Mouse (Mus musculus): ENCODE measurements around the gene Rbms3.

Gene Rbms3

DNA sequence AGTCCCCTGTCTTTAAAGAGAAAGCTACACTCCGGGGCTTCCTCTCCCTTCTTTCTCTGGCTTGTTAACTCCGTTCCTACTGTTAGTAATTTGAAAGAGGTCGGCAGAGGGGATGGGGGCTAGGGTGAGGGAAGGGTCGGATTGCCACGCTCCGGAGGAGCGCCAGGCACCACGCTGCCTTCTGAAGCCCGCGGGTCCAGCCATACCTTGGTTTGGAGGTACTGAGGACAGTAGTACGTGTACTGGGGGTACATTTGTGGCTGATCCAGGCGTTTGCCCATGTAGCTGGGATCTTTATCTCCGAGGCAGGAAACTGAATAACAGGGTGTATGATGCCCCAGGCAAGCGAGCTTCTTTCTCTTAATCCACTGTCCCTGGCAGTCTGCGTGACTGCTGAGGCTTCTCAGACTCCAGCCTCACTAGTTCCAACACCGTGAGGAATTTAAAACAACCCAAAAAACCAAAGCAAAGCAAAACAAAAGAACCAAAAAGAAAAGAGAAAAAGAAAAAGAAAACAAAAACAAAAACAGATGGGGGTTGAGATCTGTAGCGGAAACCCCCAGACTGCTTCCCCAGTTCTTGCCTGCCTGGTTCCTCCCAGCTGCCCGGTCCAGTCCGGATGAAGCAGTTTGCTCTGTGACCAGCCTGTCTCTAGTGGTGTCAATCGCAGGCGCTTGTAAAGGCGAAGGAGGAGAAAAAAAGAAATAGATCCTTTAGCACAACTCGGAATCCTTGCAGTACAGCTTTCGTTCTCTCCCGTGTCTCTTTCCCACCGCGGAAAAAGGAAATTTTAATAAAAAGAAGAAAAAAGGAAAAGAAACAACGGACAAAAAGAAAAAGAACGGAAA lies 378.0 kb downstream of the Rbms3 start:
- no peak for DNase-seq (ENCODE audit: low spot score)

DNA sequence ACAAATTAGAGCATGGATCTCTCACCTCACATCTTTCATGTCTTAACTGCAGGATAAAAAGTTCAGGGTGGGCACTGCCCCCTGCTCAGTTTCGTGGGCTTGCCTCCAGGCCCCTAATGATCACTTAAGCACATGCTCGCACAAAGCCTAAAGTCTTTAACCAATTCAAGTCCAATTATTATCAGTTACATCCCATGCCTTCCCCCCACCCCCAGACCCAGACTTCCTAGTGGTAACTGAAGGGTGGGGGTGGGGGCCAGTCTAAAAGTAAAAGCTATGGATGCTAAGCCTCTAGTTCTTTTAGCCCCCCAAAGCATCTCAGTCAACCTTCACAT lies 378.9 kb downstream of the Rbms3 start:
- no peak for DNase-seq (ENCODE audit: low spot score)

DNA sequence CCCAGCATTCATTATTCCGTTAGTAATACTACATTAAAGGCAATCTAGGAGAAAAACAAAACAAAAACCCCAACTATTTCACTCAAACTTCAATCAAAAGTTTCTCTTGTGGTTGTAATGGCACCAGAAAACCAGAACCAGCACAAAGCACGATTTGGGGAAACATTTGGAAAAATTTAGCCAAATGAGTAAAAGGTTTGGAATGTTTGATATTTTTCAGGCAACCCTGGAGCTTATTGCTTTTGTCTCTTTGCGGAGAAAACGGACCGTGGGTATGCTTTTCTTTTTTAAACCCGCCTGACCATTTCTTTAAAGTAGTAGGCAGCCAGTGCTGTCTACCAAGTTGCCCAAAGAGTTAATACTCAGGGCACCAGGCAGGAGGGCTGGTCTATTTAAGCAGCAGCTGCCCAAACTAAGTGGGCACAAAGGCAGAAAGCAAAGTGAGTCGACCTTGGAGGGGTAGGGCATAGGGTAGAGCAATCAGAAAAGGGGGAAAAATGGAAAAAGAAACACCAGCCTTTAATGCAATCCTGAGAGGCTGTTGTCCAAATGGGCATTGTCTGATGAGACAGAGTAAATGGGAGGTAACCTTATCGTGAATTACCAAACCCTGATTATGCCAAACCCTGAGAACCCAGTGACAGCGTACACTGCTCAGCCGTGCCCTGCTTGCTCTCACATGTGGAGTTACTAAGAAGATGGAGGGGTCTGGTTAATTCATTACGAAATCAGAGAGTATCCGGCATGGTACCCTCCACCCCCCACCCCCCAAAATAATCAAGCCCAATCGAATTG lies 379.5 kb downstream of the Rbms3 start:
- DNase-seq (ENCODE audit: low spot score), result no peak

DNA sequence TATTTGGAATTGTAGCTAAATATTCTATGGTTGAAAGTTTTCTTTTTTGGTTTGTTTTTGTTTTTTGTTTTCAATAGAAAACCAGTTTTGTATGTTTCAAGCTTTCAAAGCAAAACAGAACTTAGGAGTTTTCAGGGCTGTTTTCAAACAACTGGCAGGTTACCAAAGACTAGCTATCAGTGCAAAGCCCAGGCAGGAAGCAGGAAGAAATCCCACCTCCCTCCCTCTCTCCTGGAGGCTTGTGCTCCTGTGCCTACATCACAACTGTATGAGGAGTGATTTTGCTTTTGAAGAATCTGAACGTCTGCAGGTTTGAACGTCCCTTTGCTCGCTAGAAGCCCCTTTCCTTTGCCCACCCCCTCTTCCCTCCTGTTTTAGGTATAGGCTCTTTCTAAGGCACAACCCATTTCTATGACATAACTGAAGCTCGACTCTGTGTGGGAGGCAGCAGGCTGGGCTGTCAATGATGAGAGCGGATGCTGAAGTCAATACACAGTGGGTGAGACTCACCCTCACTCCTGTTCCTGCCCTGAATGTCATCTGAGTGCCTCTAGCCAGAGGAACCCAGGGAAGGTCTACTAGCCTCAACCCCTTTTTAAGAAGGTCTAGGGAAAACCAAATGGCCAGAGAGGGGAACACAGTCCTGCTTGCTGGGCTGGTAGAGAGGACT lies 382.3 kb downstream of the Rbms3 start:
- no peak for DNase-seq (ENCODE audit: low spot score)

DNA sequence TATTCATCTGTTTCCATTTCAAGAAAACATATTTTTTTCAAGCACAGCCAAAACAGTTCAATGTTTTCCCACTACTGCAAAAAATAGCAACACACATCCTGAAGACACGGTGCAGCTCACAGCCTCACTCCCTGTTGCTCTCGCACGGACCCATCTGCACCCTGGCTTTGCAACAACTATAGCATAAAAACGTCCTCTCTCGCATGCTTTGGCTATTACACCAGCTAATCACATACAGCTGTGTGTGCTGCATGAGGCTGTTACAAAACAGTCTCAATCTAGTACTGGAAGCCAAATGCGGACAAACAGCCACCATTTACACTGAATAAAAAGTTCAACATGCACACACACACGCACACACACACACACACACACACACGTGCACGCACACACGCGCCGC lies 383.5 kb downstream of the Rbms3 start:
- no peak for DNase-seq (ENCODE audit: low spot score)

DNA sequence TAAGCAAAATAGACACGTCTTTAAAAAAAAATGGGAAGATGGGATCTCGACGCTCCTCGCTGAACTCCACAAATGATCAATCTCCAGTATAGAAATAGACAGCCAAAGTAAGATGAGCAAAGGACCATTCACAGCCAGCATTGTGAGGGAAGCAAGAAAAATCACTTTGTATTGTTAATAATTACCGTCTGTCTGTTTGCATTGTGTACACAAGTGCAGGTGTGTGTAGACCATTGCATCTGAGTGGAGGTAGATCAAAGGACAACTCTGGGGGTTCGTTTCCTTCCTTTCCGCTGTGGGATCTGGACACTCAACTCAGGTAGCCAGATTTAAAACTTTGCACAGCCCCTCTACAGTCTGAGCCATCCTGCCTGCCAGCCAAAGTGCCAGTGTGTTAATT lies 386.3 kb downstream of the Rbms3 start:
- DNase-seq (ENCODE audit: low spot score), result no peak

DNA sequence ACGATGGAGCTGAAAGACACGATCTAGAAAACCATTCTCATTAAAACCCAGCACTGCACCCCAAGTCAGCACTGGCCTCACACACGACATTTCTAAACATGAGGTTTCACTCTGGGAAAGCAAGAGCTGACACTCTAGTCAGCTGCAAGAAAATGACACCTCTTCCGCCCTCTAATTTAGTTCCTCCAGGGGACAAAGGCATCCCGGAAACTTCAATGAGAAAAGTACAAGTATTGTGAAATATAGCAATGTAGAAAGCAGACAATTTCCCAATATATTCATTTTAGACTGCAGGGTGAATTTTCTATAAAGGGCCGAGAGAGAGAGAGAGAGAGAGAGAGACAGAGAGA lies 395.0 kb downstream of the Rbms3 start:
- no peak for DNase-seq (ENCODE audit: low spot score)

DNA sequence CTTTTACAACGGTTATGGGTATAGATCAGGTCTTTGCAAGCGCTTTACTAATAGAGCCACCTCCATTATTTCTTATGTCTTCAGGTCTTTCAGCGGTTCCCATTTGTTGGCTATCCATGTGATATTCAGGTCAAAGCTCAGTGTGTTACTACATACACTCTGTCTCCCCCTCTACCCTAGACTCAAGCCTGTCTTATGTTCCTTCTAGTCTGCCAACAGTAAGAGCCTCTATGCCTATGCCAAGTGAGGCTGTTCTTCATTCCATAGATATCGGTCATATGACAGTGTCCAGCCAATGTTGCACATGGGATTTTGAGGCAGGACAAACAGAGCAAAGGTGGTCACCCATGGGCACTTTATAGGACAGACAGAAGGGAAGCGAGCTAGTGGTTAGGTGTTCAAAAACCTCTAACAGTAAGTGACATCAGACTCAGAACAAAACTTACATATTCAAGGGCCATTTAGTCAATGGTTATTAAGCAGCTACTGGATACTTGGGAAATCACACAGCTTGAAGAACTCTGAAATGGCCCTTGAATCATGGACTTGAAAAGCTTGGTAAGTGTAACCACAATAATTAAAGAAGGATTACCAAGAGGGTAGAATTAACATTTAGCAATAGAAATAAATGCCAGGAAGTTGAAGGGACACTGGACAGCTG lies 395.5 kb downstream of the Rbms3 start:
- no peak for DNase-seq (ENCODE audit: low spot score)

DNA sequence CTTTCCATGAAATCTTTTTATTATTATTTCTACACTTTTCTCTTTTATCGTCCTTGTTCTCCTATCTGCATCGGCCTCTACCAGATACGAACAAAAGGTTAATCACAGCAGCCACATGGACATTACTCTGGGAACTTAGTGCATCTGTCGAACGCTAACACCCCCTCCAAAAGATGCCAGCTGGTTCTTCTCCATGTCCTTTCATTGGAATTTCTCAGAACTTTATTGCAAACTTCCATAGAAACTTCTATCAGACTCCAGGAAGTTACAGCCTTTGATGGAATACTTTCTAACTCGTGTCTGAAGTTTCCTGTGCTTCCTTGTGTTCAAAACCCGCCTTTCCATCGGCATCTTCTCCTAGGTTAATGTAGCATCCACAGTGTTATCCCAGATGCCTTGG lies 407.0 kb downstream of the Rbms3 start:
- DNase-seq (ENCODE audit: low spot score), result no peak

DNA sequence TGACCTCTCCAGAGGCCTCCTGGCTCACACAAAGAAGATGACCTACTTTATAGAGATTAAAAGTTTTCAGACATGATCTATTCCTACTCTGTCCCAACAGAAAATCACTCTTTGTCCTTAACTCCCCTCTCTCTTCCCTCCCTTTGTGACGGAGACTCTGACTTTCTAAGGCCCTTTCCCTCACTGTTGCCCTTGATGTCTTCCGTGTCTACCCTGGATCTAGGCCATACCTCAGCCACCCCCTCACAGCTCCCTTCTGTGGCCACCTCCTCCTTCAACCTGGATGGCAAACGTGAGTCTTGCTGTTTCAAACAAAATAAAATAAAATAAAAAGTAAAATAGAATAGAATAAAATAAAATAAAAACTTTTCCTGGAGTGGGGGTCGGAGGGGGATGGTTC lies 408.2 kb downstream of the Rbms3 start:
- DNase-seq (ENCODE audit: low spot score), result no peak

DNA sequence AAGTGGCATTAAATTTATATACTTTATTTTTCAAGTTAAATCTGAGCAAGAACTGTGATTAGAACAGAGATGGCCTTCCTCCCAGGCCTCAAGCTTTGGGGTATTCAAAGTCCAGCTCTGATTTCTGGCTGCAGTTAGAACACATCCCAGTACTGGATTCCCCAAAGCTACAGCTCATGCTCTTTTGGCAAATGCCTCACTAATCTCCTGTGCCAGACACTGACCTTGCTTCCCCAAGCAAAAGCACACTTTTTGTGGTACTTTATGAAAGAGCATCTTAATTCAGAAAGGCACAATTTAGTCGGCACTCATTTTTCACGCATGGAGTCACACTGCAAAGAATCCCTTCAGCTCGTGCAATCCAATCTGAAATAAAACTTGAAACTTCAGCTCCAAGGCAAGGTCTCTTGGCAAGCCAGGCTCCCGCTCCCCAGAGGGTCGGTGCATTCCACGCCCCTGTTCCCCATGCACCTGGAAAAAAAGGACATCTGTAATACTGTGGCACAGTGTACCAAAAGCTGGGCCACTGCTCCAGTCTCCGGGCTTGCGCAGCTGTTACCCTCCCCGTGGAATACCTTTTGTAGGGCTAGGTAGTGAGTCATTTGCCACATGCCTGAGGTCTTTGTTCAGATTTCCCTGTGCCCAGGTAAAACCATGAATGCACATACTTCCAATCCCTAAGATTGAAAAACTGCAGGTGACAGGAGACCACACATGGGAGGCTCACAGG lies 413.5 kb downstream of the Rbms3 start:
- DNase-seq (ENCODE audit: low spot score), result no peak

DNA sequence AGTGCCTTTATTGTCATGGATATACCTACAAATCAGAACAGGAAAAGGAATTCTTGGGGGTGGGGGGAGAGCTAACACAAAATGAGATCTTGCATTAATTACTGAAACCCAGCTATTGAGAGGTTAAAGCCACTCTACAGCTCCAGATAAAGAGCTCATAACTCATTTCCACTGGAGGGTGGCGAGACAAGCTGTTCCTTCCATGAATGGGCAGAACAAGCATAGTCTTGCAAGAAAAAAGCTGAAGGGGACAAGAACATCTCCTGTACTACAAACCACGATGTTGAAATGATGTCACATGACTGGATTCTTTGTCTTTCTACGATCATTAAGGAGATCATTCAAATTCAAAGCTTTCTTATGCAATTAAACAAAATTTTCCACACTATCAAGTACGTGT lies 417.7 kb downstream of the Rbms3 start:
- DNase-seq (ENCODE audit: low spot score), result no peak

DNA sequence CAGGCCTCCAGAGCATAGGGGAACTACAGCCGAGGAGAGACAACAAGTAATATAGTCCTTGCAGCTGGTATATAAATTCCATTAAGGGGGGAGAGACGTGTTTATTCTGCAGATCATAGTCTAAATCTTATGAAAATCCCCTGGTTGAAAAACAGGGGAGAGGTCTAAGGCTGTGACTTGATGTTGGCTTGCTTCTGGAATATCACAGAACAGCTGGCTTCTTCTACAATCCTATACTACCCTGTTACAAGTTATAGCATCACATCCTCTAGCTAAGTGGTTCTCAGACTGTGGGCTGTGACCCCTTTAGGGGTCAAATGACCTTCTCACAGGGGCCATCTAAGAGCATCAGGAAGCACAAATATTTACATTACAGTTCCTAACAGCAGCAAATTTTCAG lies 419.4 kb downstream of the Rbms3 start:
- no peak for DNase-seq (ENCODE audit: low spot score)

DNA sequence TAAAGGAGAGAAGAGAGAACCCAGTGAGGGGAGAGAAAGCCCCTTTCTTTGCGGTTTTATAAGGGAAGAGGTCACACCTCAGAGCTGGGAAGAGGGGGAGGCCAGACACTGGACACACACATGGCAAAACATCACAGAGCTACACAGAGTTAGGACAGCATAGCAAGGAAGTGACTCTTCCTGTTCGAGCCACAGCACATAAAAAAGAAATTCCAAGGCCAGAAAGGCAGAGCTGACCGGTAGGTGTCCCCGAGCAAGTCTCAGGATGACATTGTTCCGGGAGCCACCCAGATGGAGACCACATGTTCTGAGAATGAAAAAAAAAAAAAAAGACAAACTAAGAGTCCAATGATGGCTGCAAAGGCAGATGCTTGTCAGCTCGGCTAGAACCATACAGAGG lies 424.3 kb downstream of the Rbms3 start:
- no peak for DNase-seq (ENCODE audit: low spot score)

DNA sequence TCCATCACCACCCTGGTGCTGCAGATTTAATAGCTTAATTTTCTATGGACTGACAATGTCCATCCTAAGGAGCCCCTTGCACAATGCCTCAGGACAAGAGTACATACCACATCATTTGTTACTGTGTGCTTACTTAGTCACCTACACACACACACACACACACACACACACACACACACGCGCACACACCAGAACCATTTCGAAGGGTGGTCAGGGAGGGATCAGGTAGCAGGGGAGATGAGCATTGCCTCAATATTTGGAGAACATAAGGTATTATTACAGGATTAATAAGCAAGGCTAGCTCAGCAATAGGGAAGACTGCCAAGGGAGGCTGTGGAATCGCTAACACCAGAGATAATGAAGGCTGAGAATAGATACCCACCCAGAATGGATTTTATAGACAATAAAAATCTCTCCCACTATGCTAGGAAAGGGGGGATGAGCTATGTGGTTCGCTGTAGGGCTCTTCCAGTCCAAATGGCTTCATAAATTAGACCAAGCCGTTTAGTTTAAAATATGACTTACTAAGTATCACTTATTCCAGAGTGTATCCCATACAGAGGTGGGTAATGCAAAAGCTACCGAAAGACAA lies 429.6 kb downstream of the Rbms3 start:
- no peak for DNase-seq (ENCODE audit: low spot score)

DNA sequence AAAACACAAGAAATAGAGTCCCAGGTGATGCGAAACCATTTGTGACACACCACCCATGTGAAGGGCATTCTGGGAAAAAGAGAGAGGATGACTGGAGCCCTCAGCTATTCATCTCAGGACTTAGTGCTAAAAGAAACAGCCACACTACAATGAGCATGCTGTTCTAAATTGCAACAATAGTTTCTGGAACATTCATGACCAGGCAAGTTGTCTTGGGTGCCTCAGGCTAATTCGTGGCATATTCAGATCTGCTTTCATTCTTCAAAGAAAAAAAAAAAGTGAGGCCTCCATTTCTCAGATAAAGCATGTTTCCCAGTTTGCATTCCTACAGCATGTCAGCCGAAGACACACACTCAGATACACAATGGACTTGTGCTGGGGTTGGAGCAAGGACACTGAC lies 432.2 kb downstream of the Rbms3 start:
- DNase-seq (ENCODE audit: low spot score), result no peak

DNA sequence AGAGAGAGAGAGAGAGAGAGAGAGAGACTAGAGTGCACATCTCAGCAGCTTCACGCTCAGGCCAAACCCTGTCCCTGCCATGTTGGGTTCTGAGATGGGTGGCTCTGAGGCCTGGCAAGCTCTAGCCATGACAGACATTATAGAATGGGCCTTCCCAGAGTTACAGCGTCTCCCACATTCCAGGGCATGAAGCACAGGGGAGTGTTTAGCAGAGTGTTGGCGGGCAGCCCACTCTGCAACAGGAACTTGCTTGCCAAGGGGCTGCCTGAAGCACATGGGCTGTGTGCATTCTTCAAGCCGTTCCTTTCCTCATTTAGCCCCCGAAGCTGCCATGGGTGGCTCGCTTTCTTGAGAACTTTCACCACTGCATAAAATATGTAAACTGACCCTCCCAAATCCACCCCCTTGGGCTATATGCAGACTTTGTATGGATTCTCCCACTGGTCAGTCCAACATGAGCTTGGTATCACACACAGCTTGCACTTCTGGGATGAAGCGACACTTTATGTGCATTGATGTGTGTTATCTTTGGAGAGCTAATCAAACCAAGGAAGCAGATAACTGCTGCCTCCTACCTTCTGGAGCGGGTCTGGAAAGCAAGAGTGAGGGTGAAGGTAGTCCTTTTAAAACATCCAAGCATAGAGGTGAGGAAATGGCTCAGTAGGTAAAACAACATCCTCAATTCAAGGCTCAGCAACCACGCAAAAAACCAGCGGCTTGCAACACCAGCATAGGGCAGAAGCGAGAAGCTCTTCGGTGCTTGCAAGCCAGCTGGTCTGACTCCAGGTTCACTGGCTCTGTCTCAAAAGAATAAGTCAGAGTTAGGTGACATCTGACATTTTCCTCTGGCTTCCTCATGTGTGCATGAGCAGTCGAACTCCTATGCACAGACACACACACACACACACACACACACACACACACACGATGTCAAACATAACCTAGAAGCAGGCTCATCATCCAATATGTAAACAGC lies 436.9 kb downstream of the Rbms3 start:
- peak; percentile 43 for DNase-seq (ENCODE audit: low spot score)

DNA sequence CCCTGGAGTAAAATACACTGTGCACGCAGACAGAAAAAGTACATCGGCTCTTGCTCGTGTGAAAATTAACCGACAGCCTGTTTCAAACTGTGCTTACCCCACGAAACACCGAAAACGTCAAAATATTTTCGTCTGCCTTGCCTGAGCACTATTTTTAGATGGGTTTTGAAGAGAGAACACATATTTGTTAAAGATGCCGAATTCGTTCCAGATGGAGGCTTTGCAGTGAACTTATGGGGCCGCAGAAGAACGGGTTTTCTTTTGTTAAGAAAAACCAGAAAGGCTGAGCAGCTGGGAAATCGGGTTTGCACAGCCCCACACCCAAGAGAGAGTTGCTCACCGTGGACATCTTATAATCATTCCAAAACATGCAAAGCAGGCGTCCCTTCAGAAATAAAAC lies 437.6 kb downstream of the Rbms3 start:
- DNase-seq (ENCODE audit: low spot score), result no peak

DNA sequence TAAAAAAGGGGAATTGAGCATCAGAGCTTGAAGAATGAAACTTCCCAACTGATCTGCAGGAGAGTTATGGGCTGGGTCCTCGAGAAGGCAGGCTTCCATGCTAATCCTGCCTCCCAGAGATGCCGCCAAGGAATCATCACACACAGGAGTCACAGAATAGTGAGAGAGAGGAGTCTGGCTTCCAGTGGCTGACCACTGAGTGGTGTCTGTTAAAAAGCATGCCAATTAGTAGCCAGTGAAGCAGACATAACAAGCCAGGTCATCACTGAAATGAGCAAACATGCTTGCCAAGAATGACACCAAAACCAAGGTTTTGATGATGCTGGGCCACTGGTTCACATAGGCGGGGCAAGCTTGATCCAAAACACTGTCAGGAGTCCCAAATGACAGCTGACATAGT lies 441.3 kb downstream of the Rbms3 start:
- no peak for DNase-seq (ENCODE audit: low spot score)
